Mouse (Mus musculus) left cerebral cortex, adult 2 months (tissue): ENCODE measurements at regions not wholly inside any gene's neighbourhood (a gene's known extent, or its start where the extent isn't known, plus 50 kb on each side); places are given as distances from the start of the nearest gene placed in this dataset.

ENCODE experiments used
- DNase-seq, 2 experiments: peaks; one replicate each; pipeline ENCODE4 v3.0.0; 2021 to 2022; ENCODE audit warnings: low spot score in 2 of 2, mixed read lengths in 1 of 2; ENCODE audit errors: extremely low spot score in 1 of 2
- H3K27ac ChIP-seq: fragments of 200-600 bp; 2 replicates; pipeline ENCODE4 v1.8.1; 2022
- H3K4me3 ChIP-seq: fragments of 200-600 bp; 2 replicates; pipeline ENCODE4 v1.8.1; 2022
- CTCF ChIP-seq: fragments of 200-600 bp; IDR thresholded peaks from 2 replicates; pipeline ENCODE4 v1.8.1; 2022; ENCODE audit warnings: antibody characterized with exemption, mild to moderate bottlenecking, moderate library complexity
- intact Hi-C: fragments of 180-260 bp; cut with DNase I; formaldehyde crosslinking; loops from one replicate; pipeline ENCODE4 v1.15.1; 2025

GRCm38 (mm10) chr5:47794639-47795272 is 188.2 kb upstream of the Slit2 start:
- no peak for TF ChIP-seq CTCF
- intact Hi-C loops = no loop called here
- DNase-seq = no peak

DNA sequence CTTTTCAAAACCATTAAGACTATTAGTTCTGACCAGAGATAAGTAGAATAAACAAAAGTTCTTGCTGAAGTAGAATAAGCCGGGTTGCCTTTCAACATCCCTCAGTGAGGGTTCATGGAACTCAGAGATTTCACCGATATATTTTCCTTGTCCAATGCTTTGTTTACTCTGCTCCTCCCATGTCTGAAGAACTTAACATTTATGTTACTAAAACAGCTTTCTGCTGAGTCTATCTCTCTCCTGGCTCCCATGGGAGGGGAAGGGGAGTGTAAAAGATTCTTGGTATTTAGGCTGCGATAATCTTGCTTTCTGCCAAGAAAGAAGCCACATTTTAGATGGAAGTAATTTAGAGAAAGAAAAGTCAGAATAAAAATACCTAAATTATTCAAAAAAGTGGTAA is 187.7 kb upstream of the Slit2 start:
- Histone ChIP-seq H3K4me3 (no peak overlapping the region), H3K27ac (no peak overlapping the region)
- intact Hi-C loops = no loop called here
- DNase-seq = no peak
- no peak for TF ChIP-seq CTCF

More at GRCm38 (mm10) chr5:47794639-47795272, 188.2 kb upstream of the Slit2 start:
- H3K27ac ChIP-seq = no peak overlapping the region
- no peak overlapping the region for H3K4me3 ChIP-seq

GRCm38 (mm10) chr5:47820936-47821335 is 162.0 kb upstream of the Slit2 start:
- intact Hi-C loops = no loop called here
- no peak for DNase-seq
- Histone ChIP-seq H3K4me3 (no peak overlapping the region), H3K27ac (no peak overlapping the region)
- TF ChIP-seq CTCF = no peak

- no peak for TF ChIP-seq CTCF
- no peak overlapping the region for H3K4me3 ChIP-seq
- no peak for DNase-seq
- intact Hi-C loops = no loop called here
- H3K27ac ChIP-seq = no peak overlapping the region
These were observed 144.9 kb upstream of the Slit2 start for GRCm38 (mm10) chr5:47837998-47838397.

GRCm38 (mm10) chr5:47869701-47870100 is 113.2 kb upstream of the Slit2 start:
- Histone ChIP-seq H3K27ac (no peak overlapping the region), H3K4me3 (no peak overlapping the region)
- no peak for DNase-seq
- intact Hi-C loops = no loop called here
- TF ChIP-seq CTCF = no peak
